Mouse (Mus musculus) ES-CJ7 (cell line): ENCODE measurements at regions not wholly inside any gene's neighbourhood (a gene's known extent, or its start where the extent isn't known, plus 50 kb on each side); places are given as distances from the start of the nearest gene placed in this dataset.

Experiments used
- DNase-seq: peaks from one replicate; pipeline ENCODE4 v3.0.0; 2011; ENCODE audit warnings: low read depth, low spot score

GRCm38 (mm10) chr14:46296275-46296674 is 82.9 kb upstream of the Gm15217 start:
- DNase-seq: no peak

- DNase-seq: no peak
Observed at GRCm38 (mm10) chr14:46300546-46300945, 78.7 kb upstream of the Gm15217 start.

GRCm38 (mm10) chr14:46302601-46303000 is 76.6 kb upstream of the Gm15217 start:
- DNase-seq: no peak

GRCm38 (mm10) chr14:46305267-46305666 is 73.9 kb upstream of the Gm15217 start:
- no peak for DNase-seq

- no peak for DNase-seq
Observed at GRCm38 (mm10) chr14:46313064-46313463, 66.2 kb upstream of the Gm15217 start.

GRCm38 (mm10) chr14:46316521-46316920 is 62.7 kb upstream of the Gm15217 start:
- no peak for DNase-seq

GRCm38 (mm10) chr14:46317406-46318045 is 61.7 kb upstream of the Gm15217 start:
- no peak for DNase-seq

GRCm38 (mm10) chr14:46328064-46328463 is 51.1 kb upstream of the Gm15217 start:
- no peak for DNase-seq
